Mouse (Mus musculus): ENCODE data around the gene Ifitm10. TPM values are rescaled to one million over a fixed set of nuclear protein-coding genes. Genes with fewer than 3 reads are reported as not detected.
A peak's percentile ranks its signal among the peaks of the same experiment; 100 is the strongest.
"Not testable (repeated sequence)": the region's sequence is repeated elsewhere in the genome, so short reads cannot be mapped to it uniquely, and the experiment has no call there.

The Ifitm10 gene
- total RNA-seq (2014; fragmentation: Nextera tagmentation), result 2.3 TPM in 1 of 2 replicates, not detected in the other
- not detected in 2 replicates for total RNA-seq (2017)

GRCm38 (mm10) chr7:142373641-142374412 lies at the start of gene Ifitm10:
TSS of gene Ifitm10 (minus strand) at chr7:142373753.
- ATAC-seq (replicated peaks; ENCODE audit: low FRiP score, low TSS enrichment, poor library complexity, severe bottlenecking), result no peak

GRCm38 (mm10) chr7:142421826-142422225 lies 48.3 kb upstream of the Ifitm10 start:
- no peak for ATAC-seq (replicated peaks; ENCODE audit: low FRiP score, low TSS enrichment, poor library complexity, severe bottlenecking)

- ATAC-seq (replicated peaks; ENCODE audit: low FRiP score, low TSS enrichment, poor library complexity, severe bottlenecking), result peak; percentile 85
Observed at GRCm38 (mm10) chr7:142419887-142420286, 46.3 kb upstream of the Ifitm10 start.

GRCm38 (mm10) chr7:142418679-142419078 lies 45.1 kb upstream of the Ifitm10 start:
- no peak for ATAC-seq (replicated peaks; ENCODE audit: low FRiP score, low TSS enrichment, poor library complexity, severe bottlenecking)

- ATAC-seq (replicated peaks; ENCODE audit: low FRiP score, low TSS enrichment, poor library complexity, severe bottlenecking), result no peak
Observed at GRCm38 (mm10) chr7:142418027-142418426, 44.5 kb upstream of the Ifitm10 start.

- no peak for ATAC-seq (replicated peaks; ENCODE audit: low FRiP score, low TSS enrichment, poor library complexity, severe bottlenecking)
Observed at GRCm38 (mm10) chr7:142416225-142416624, 42.7 kb upstream of the Ifitm10 start.

GRCm38 (mm10) chr7:142415314-142415713 lies 41.8 kb upstream of the Ifitm10 start:
- ATAC-seq (replicated peaks; ENCODE audit: low FRiP score, low TSS enrichment, poor library complexity, severe bottlenecking), result no peak

- ATAC-seq (replicated peaks; ENCODE audit: low FRiP score, low TSS enrichment, poor library complexity, severe bottlenecking), result peak; percentile 66
Observed at GRCm38 (mm10) chr7:142413285-142413684, 39.7 kb upstream of the Ifitm10 start.

GRCm38 (mm10) chr7:142409603-142410002 lies 36.0 kb upstream of the Ifitm10 start:
- no peak for ATAC-seq (replicated peaks; ENCODE audit: low FRiP score, low TSS enrichment, poor library complexity, severe bottlenecking)

- no peak for ATAC-seq (replicated peaks; ENCODE audit: low FRiP score, low TSS enrichment, poor library complexity, severe bottlenecking)
Observed at GRCm38 (mm10) chr7:142408686-142409085, 35.1 kb upstream of the Ifitm10 start.

- no peak for ATAC-seq (replicated peaks; ENCODE audit: low FRiP score, low TSS enrichment, poor library complexity, severe bottlenecking)
Observed at GRCm38 (mm10) chr7:142407935-142408334, 34.4 kb upstream of the Ifitm10 start.

- ATAC-seq (replicated peaks; ENCODE audit: low FRiP score, low TSS enrichment, poor library complexity, severe bottlenecking), result not testable (repeated sequence)
Observed at GRCm38 (mm10) chr7:142405134-142405533, 31.6 kb upstream of the Ifitm10 start.

- no peak for ATAC-seq (replicated peaks; ENCODE audit: low FRiP score, low TSS enrichment, poor library complexity, severe bottlenecking)
Observed at GRCm38 (mm10) chr7:142403591-142403990, 30.0 kb upstream of the Ifitm10 start.

- ATAC-seq (replicated peaks; ENCODE audit: low FRiP score, low TSS enrichment, poor library complexity, severe bottlenecking), result no peak
Observed at GRCm38 (mm10) chr7:142400750-142401142, 27.2 kb upstream of the Ifitm10 start.

- no peak for ATAC-seq (replicated peaks; ENCODE audit: low FRiP score, low TSS enrichment, poor library complexity, severe bottlenecking)
Observed at GRCm38 (mm10) chr7:142400112-142400749, 26.7 kb upstream of the Ifitm10 start.

- ATAC-seq (replicated peaks; ENCODE audit: low FRiP score, low TSS enrichment, poor library complexity, severe bottlenecking), result no peak
Observed at GRCm38 (mm10) chr7:142399250-142399649, 25.7 kb upstream of the Ifitm10 start.

GRCm38 (mm10) chr7:142398052-142398451 lies 24.5 kb upstream of the Ifitm10 start:
- no peak for ATAC-seq (replicated peaks; ENCODE audit: low FRiP score, low TSS enrichment, poor library complexity, severe bottlenecking)

- no peak for ATAC-seq (replicated peaks; ENCODE audit: low FRiP score, low TSS enrichment, poor library complexity, severe bottlenecking)
Observed at GRCm38 (mm10) chr7:142396611-142397010, 23.1 kb upstream of the Ifitm10 start.

GRCm38 (mm10) chr7:142395472-142395871 lies 21.9 kb upstream of the Ifitm10 start:
- ATAC-seq (replicated peaks; ENCODE audit: low FRiP score, low TSS enrichment, poor library complexity, severe bottlenecking), result peak; percentile 45

GRCm38 (mm10) chr7:142394261-142395190 lies 21.0 kb upstream of the Ifitm10 start:
- no peak for ATAC-seq (replicated peaks; ENCODE audit: low FRiP score, low TSS enrichment, poor library complexity, severe bottlenecking)
